Mouse (Mus musculus): ENCODE results near the gene Smc6. TPM values are rescaled to one million over a fixed set of nuclear protein-coding genes. Genes with fewer than 3 reads are reported as not detected.

Smc6 gene
- total RNA-seq, 2 experiments from 2014 or later, result 25.6 to 26.6 TPM

Small RNA genes lying within 50 kb of the gene (microRNA-seq; reads per million reads assigned to microRNA genes)
- gene Mir7675 (ENCODE audit: borderline number of aligned reads in 2 of 2), result 0 reads per million in 2 experiments

Other genes with a start within 250 kb of the Smc6 start
- gene Kcns3, start 114.8 kb upstream of the Smc6 start, total RNA-seq (2021), result 1 to 10 TPM; 3.2 to 8.9 TPM
- gene Msgn1, start 56.9 kb upstream of the Smc6 start, total RNA-seq (2021), result not detected
- gene Gen1, start 85 bp upstream of the Smc6 start, total RNA-seq (2021), result 1 to 10 TPM; 1.4 to 2.4 TPM
- 10 to 100 TPM; 38.4 to 47.3 TPM for gene Vsnl1, start 170.7 kb downstream of the Smc6 start, total RNA-seq (2021)
- gene Rad51ap2, start 190.2 kb downstream of the Smc6 start, total RNA-seq (2021), result not detected

Measured in adrenal gland, adult 18-20 months (tissue).